In the genomic region with DNA sequence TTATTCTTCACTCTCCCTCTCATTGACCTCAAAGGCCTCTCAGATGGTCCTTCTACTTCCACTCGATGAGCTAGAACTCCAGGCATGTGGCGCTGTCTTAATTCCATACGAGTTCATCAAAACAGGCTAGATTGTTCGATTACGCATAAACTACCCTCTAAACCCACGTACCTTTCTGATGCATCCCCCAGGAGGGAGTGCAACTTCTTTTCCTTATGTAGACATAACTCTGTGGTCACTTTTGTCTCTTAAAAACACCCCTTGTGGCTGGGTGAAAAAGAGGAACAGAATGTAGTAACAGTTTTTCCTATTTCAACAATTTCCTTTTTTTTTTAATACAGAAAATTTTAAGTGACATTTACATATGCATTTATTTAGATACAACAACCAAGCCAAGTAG, we compare ENCODE assay signal across 22 mouse cellular contexts. TPM values are rescaled to one million over a fixed set of nuclear protein-coding genes. Genes with fewer than 3 reads are reported as not detected.
DNase-seq lines count a peak whose midpoint lies in the region; ATAC-seq lines count a peak whose summit lies in the region.
"Had no signal": no experiment of that assay in that cellular context is flagged by ENCODE, and none has a peak within 500 bp of the region (broad histone marks: within the 10 kb centered on the region; RNA-seq: fewer than 3 reads in every experiment).

No protein-coding gene starts in this region.

- DNase-seq in spleen, postnatal 36 days (ENCODE audit: low spot score in 2 of 2) = peak; percentile 24 to 54
- DNase-seq in spleen, postnatal 14 days (ENCODE audit: low spot score in 2 of 2) = no peak
- DNase-seq in MEL-GATA-1-ER (ENCODE audit: extremely low read depth, low read depth) = peak; percentile 79
- no peak for DNase-seq in heart, postnatal 36 days
- no peak for DNase-seq in cerebellum, adult 8-10 months
- no peak for DNase-seq in limb, embryonic 10.5 days (ENCODE audit: low spot score)
- DNase-seq: cerebellum, adult 9-11 months; gastrocnemius, postnatal 14 days; heart, adult 2 months; heart, postnatal 4 days; kidney, postnatal 4 days; lung, postnatal 10 days; thymus, adult 2 months had no signal

- no peak overlapping the region for H3K27ac ChIP-seq in limb, embryonic 10.5 days
- H3K27ac ChIP-seq: embryonic facial prominence, embryonic 13.5 days; heart, adult 2 months; limb, embryonic 13.5 days; midbrain, embryonic 12.5 days had no signal

- ATAC-seq in megakaryocyte, adult 5-6 weeks (ENCODE audit: poor library complexity, severe bottlenecking) = peak; percentile 63
- ATAC-seq: CD4-positive, CD25-positive, alpha-beta regulatory T cell, adult 4 months; forebrain, embryonic 14.5 days; hindbrain, embryonic 16.5 days; intestine, embryonic 16.5 days had no signal

- intact Hi-C loops in heart, postnatal 36 days (cut with DNase I) = no loop called here

- H3K4me3 ChIP-seq in limb, embryonic 10.5 days = no peak overlapping the region
- H3K4me3 ChIP-seq: embryonic facial prominence, embryonic 13.5 days; heart, adult 2 months; limb, embryonic 13.5 days; midbrain, embryonic 12.5 days had no signal

- no peaks in the 10 kb centered on the region for H3K27me3 ChIP-seq in limb, embryonic 10.5 days (ENCODE audit: low read depth, poor library complexity, severe bottlenecking)
- H3K27me3 ChIP-seq: embryonic facial prominence, embryonic 13.5 days; limb, embryonic 13.5 days; midbrain, embryonic 12.5 days had no signal

- no peaks in the 10 kb centered on the region for H3K9me3 ChIP-seq in limb, embryonic 10.5 days (replicated peaks)
- H3K9me3 ChIP-seq: embryonic facial prominence, embryonic 13.5 days; G1E; limb, embryonic 13.5 days; midbrain, embryonic 12.5 days had no signal

- 90% methylated on average over 6 of the region's 6 CpGs for WGBS in limb, embryonic 10.5 days

- 0 out of 2 replicates have a peak, but pooled peaks cover 2% of the 10 kb centered on the region for H3K4me1 ChIP-seq in limb, embryonic 10.5 days
- H3K4me1 ChIP-seq: embryonic facial prominence, embryonic 13.5 days; limb, embryonic 13.5 days had no signal

- no peaks in the 10 kb centered on the region for H3K36me3 ChIP-seq in limb, embryonic 10.5 days
- H3K36me3 ChIP-seq: embryonic facial prominence, embryonic 13.5 days; G1E; limb, embryonic 13.5 days; midbrain, embryonic 12.5 days had no signal

RNA-seq across cellular contexts. Expression of a gene that starts 3.8 kb away (rescaled TPM):
- 65.2 and 73.3 TPM in 2 replicates for total RNA-seq in megakaryocyte, adult 5-6 weeks (2015)
- 38.4 and 46.1 TPM in 2 replicates for total RNA-seq in megakaryocyte, adult 5-6 weeks (2017)
- total RNA-seq in heart, postnatal 36 days (2021) = 10 to 100 TPM; 23.5 to 25.4 TPM
- polyA plus RNA-seq in limb, embryonic 10.5 days (2016; fragmentation: Nextera tagmentation; extraction: Ambion mirVana) = 26.0 and 30.1 TPM in 2 replicates

RNA-seq across cellular contexts. Expression of a gene that starts 8.9 kb away (rescaled TPM):
- 20.1 and 27.0 TPM in 2 replicates for total RNA-seq in megakaryocyte, adult 5-6 weeks (2015)
- 12.1 and 14.8 TPM in 2 replicates for total RNA-seq in megakaryocyte, adult 5-6 weeks (2017)
- 10 to 100 TPM; 10.7 to 12.9 TPM for total RNA-seq in heart, postnatal 36 days (2021)
- 33.9 and 34.2 TPM in 2 replicates for polyA plus RNA-seq in limb, embryonic 10.5 days (2016; fragmentation: Nextera tagmentation; extraction: Ambion mirVana)

RNA-seq across cellular contexts. Expression of a gene that starts 54.9 kb away (rescaled TPM):
- total RNA-seq in megakaryocyte, adult 5-6 weeks (2015) = 28.4 and 30.3 TPM in 2 replicates
- total RNA-seq in megakaryocyte, adult 5-6 weeks (2017) = 32.8 and 33.6 TPM in 2 replicates
- total RNA-seq in heart, postnatal 36 days (2021) = 10 to 100 TPM; 15.8 to 16.6 TPM
- polyA plus RNA-seq in limb, embryonic 10.5 days (2016; fragmentation: Nextera tagmentation; extraction: Ambion mirVana) = 6.6 and 9.0 TPM in 2 replicates

Comparison
In these comparisons a context has a peak if more than half of its experiments do, and no peak if none do; other contexts are left out.
1. DNase-seq: peak in spleen, postnatal 36 days (2 of 2) and MEL-GATA-1-ER (single experiment); none in spleen, postnatal 14 days (0 of 2), heart, postnatal 36 days (0 of 2), cerebellum, adult 8-10 months (single experiment) and limb, embryonic 10.5 days (single experiment).